ENCODE assay signal across 8 mouse cellular contexts in the genomic region with DNA sequence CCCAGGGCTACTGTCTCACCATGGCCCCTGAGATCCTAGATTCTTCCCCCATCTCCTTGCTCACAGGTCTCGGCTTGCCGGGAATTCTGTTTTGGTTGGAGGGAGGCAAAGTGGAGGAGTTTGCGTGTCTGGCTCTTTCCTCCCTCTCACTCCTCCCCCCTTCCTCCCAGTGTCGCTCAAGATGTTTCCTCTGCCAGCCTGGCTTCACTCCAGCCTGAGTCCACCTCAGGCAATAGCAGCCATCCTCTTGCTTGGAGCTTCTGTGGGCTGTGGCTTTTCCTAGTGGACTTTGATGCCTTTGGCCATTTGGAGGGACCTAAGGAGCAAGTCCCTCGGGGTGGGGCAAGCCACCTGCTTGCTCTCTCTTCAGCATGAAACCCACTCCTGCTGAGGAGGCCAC. TPM values are rescaled to one million over a fixed set of nuclear protein-coding genes. Genes with fewer than 3 reads are reported as not detected.
A peak's percentile ranks its signal among the peaks of the same experiment; 100 is the strongest.
DNase-seq lines count a peak whose midpoint lies in the region; ATAC-seq and TF ChIP-seq lines count a peak whose summit lies in the region.

No protein-coding gene starts in this region.

- no peaks in the 10 kb centered on the region for H3K36me3 ChIP-seq in kidney, adult 2 months (ENCODE audit: control insufficient read depth, insufficient read depth, low read length)
- H3K36me3 ChIP-seq in heart, embryonic 15.5 days: no peaks in the 10 kb centered on the region
- H3K36me3 ChIP-seq in lung, embryonic 15.5 days: no peaks in the 10 kb centered on the region

- H3K4me1 ChIP-seq in kidney, adult 2 months (ENCODE audit: control insufficient read depth, insufficient read depth, low read length): no peaks in the 10 kb centered on the region
- H3K4me1 ChIP-seq in cerebellum, adult 2 months (ENCODE audit: control insufficient read depth, insufficient read depth, low read length): peaks cover 49% of the 10 kb centered on the region
- H3K4me1 ChIP-seq in heart, embryonic 15.5 days (replicated peaks): peaks cover 46% of the 10 kb centered on the region
- H3K4me1 ChIP-seq in lung, embryonic 15.5 days: peaks cover 56% of the 10 kb centered on the region

- no peaks in the 10 kb centered on the region for H3K9me3 ChIP-seq in heart, embryonic 15.5 days (replicated peaks)
- H3K9me3 ChIP-seq in lung, embryonic 15.5 days: no peaks in the 10 kb centered on the region

- H3K4me3 ChIP-seq in kidney, adult 2 months (ENCODE audit: insufficient read depth, low read depth, low read length): no peak overlapping the region
- H3K4me3 ChIP-seq in cerebellum, adult 2 months (replicated peaks; ENCODE audit: insufficient read depth, low read depth, low read length): no peak overlapping the region
- no peak overlapping the region for H3K4me3 ChIP-seq in heart, embryonic 15.5 days
- H3K4me3 ChIP-seq in lung, embryonic 15.5 days: no peak overlapping the region

- 24% methylated on average over 5 of the region's 5 CpGs for WGBS in kidney, adult 2 months
- WGBS in cerebellum, adult 2 months: 19% methylated on average over 5 of the region's 5 CpGs
- WGBS in heart, embryonic 15.5 days: 20% methylated on average over 5 of the region's 5 CpGs
- 22% methylated on average over 5 of the region's 5 CpGs for WGBS in lung, embryonic 15.5 days

- no peak for TF ChIP-seq CTCF in kidney, adult 2 months (conservative IDR thresholded peaks at IDR 0.05; ENCODE audit: insufficient read depth, insufficient read length, low read depth, low read length)
- no peak for TF ChIP-seq CTCF in cerebellum, adult 2 months (IDR thresholded peaks at IDR 0.05; ENCODE audit: borderline replicate concordance, insufficient read depth, low read depth, low read length)

- H3K27ac ChIP-seq in kidney, adult 2 months (ENCODE audit: insufficient read depth, low read depth, low read length): no peak overlapping the region
- no peak overlapping the region for H3K27ac ChIP-seq in cerebellum, adult 2 months (ENCODE audit: insufficient read depth, low read length)
- H3K27ac ChIP-seq in heart, embryonic 15.5 days: 0 out of 2 replicates have a peak overlapping the region, but pooled peaks have one; percentile 34
- peak overlapping the region; percentile 72 for H3K27ac ChIP-seq in lung, embryonic 15.5 days

- H3K4me2 ChIP-seq in heart, embryonic 15.5 days: no peak overlapping the region
- no peak overlapping the region for H3K4me2 ChIP-seq in lung, embryonic 15.5 days

- no peak for ATAC-seq in heart, embryonic 15.5 days (replicated peaks; ENCODE audit: insufficient number of reproducible peaks, insufficient read depth, low FRiP score, low read depth)
- no peak for ATAC-seq in lung, embryonic 15.5 days (ENCODE audit: borderline replicate concordance, extremely low read depth, low FRiP score, low TSS enrichment)
- no peak for ATAC-seq in inflammation-experienced regulatory T-cells, adult 6 months

- no peak for TF ChIP-seq POLR2A in kidney, adult 2 months (IDR thresholded peaks at IDR 0.05; ENCODE audit: low read depth, low read length)
- no peak for TF ChIP-seq POLR2A in cerebellum, adult 2 months (IDR thresholded peaks at IDR 0.05; ENCODE audit: borderline replicate concordance, insufficient read depth, low read length)

- H3K27me3 ChIP-seq in kidney, adult 2 months (replicated peaks; ENCODE audit: control insufficient read depth, insufficient read depth, low read length): no peaks in the 10 kb centered on the region
- H3K27me3 ChIP-seq in cerebellum, adult 2 months (ENCODE audit: control insufficient read depth, insufficient read depth, low read length): no peaks in the 10 kb centered on the region
- H3K27me3 ChIP-seq in heart, embryonic 15.5 days: no peaks in the 10 kb centered on the region
- H3K27me3 ChIP-seq in lung, embryonic 15.5 days: no peaks in the 10 kb centered on the region

- peak; percentile 70 for DNase-seq in kidney, adult 2 months
- no peak for DNase-seq in kidney, adult 9 months
- DNase-seq in cerebellum, adult 2 months: peak; percentile 66 to 73
- no peak for DNase-seq in thymus, postnatal 25 days
- no peak for DNase-seq in c-Kit-positive CD71-positive TER-119-positive erythroid progenitor cells, embryonic 14.5 days (ENCODE audit: low spot score)

- no peak overlapping the region for H3K9ac ChIP-seq in heart, embryonic 15.5 days
- no peak overlapping the region for H3K9ac ChIP-seq in lung, embryonic 15.5 days

RNA-seq across cellular contexts. Expression of a gene that starts 27.2 kb away (rescaled TPM):
- polyA plus RNA-seq in kidney, adult 2 months (2012; rRNA removed): 47.1 and 48.8 TPM in 2 replicates
- polyA plus RNA-seq in cerebellum, adult 2 months (2012; rRNA removed): 111 and 115 TPM in 2 replicates
- polyA plus RNA-seq in heart, embryonic 15.5 days (2015; fragmentation: Nextera tagmentation; extraction: Ambion mirVana): 4.7 and 8.0 TPM in 2 replicates
- 16.1 and 17.5 TPM in 2 replicates for polyA plus RNA-seq in lung, embryonic 15.5 days (2015; fragmentation: Nextera tagmentation; extraction: Ambion mirVana)
- 10 to 100 TPM in 2 of 3 experiments, 1 to 10 TPM in 1; 6.1 to 11.1 (median 10.6) TPM for polyA plus RNA-seq in inflammation-experienced regulatory T-cells, adult 6 months (2017; shearing (Covaris generic))

Comparison
In these comparisons a context has a peak if more than half of its experiments do, and no peak if none do; other contexts are left out.
1. DNase-seq: peak in kidney, adult 2 months (single experiment) and cerebellum, adult 2 months (2 of 2); none in kidney, adult 9 months (single experiment), thymus, postnatal 25 days (single experiment) and c-Kit-positive CD71-positive TER-119-positive erythroid progenitor cells, embryonic 14.5 days (single experiment).
2. H3K27ac ChIP-seq: peak in heart, embryonic 15.5 days (single experiment) and lung, embryonic 15.5 days (single experiment); none in kidney, adult 2 months (single experiment) and cerebellum, adult 2 months (single experiment).